Mouse (Mus musculus) fibroblast of lung, adult 2 months (primary cell): ENCODE results near the gene Gm16253.
A peak's percentile ranks its signal among the peaks of the same experiment; 100 is the strongest.
"Not testable (repeated sequence)": the region's sequence is repeated elsewhere in the genome, so short reads cannot be mapped to it uniquely, and the experiment has no call there.

Experiments used
- DNase-seq: peaks from one replicate; pipeline ENCODE4 v3.0.0-alpha.2; 2011; ENCODE audit warnings: low read depth

The Gm16253 gene

DNA sequence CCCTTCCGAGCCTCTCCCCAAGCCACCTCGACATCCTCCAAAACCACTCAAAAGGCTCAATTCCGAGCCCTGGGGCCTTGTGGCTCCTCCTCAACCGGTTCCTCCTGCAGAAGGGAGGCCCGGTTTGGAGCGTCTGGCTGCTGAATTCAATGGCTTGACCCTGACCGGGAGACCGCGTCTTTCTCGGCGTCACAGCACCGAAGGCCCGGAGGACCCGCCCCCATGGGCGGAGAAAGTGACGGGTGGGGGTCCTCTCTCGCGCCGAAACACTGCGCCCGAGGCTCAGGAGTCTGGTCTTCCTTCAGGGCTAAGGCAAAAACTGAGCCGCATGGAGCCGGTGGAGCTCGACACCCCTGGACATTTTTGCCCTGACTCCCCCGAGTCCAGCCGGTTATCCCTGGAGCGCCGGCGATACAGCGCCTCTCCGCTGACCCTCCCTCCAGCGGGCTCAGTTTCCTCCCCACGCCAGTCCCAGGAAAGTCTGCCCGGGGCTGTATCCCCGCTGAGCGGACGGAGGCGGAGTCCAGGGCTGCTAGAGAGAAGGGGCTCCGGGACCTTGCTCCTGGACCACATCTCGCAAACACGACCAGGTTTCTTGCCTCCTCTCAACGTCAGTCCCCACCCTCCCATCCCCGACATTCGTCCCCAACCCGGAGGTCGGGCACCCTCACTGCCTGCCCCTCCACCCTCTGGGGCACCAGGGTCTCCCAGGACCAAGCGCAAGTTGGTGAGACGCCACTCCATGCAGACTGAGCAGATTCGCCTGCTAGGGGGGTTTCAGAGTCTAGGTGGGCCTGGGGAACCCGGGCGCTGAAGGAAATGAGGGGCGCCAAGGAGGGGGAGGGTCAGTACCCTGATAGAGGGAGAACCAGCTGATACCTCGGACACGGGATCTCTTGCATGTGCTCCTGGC, 21.6 kb downstream of the Gm16253 start:
- no peak for DNase-seq

- no peak for DNase-seq
These were observed 22.2 kb downstream of the Gm16253 start for GRCm38 (mm10) chr3:96599069-96599393.

GRCm38 (mm10) chr3:96599411-96599810, 22.6 kb downstream of the Gm16253 start:
- DNase-seq, result no peak

GRCm38 (mm10) chr3:96600639-96601250, 24.0 kb downstream of the Gm16253 start, which contains the start of gene Lix1l:
Gene Lix1l (plus strand): TSS chr3:96601149.
- peak; percentile 95 for DNase-seq

DNA sequence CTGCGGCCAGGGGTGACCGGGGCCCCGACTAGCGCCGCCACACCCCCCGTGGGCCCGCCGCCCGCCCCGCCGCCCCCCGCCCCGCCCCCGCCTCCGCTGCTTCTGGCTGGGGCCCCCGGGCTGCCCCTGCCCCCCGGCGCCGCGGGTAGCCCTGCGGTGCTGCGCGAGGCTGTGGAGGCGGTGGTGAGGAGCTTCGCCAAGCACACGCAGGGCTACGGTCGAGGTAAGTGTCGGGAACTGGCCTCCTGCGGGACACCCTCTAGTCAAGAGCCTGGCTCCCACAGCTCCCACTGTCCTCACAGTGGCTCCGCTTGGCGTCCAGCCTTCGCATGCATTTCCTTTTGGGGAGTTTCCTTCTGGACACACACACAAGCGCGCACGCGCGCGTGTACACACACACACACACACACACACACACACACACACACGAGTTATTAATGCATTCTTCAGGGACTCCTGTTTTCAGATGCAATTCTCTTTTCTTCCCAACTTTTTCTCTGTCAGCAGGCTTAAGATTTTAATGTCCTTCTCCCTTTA, 24.5 kb downstream of the Gm16253 start:
- DNase-seq, result no peak

DNA sequence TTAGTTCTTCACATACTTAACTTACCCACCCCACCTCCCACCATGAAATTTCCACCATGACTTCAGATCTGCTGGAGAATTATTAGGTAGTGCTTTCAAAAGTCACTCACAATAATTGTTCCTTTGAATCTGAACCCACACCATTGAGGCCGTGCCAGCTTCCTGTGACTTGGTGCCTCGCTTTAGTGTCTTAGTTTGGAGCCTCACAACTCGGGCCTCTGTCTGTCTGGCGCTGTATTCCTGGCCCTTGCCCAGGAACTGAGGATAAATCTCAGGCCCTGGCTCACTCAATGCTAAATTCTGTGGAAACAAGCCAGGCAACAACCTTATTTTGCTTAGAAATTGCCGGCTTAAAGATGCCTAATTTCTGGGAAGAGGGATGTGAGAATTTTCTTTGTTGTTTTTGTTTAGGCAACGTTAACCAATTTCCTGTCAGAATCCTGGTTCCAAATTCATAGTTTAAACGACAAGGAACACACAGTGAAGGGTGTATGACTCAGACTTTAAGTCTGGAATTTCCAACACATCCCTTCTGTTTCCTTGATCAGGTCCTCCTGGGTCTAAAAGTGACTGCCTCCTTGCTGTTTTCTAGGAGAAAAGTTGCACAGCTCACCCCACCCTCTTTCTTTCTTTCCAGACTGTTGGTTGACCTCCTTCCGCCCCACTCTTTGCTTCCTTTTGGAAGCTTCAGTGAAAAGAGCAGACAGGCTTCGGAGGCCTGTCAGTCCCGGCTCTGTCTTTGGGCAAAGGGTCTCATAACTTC, 25.3 kb downstream of the Gm16253 start:
- DNase-seq, result no peak

GRCm38 (mm10) chr3:96602704-96603084, 25.9 kb downstream of the Gm16253 start:
- DNase-seq, result no peak

DNA sequence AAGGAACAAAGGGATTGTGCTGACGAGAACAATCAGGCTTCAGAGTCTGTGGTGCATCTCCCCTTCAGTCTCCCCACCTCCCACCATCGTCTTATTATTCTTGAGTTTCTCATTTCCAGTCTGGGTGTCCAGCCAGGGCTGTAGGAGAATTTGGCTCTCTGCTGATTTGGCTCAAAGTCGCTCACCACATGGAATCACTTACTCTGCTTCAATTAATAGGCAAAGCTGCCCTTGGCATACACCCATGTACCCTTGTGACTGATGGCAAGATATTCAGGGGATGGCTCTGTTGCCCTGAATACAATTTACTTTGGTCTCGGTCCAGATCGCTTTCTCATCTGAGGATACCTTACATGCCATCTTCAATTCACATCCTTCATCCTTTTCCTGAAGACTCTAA, 26.5 kb downstream of the Gm16253 start:
- DNase-seq, result peak; percentile 69

DNA sequence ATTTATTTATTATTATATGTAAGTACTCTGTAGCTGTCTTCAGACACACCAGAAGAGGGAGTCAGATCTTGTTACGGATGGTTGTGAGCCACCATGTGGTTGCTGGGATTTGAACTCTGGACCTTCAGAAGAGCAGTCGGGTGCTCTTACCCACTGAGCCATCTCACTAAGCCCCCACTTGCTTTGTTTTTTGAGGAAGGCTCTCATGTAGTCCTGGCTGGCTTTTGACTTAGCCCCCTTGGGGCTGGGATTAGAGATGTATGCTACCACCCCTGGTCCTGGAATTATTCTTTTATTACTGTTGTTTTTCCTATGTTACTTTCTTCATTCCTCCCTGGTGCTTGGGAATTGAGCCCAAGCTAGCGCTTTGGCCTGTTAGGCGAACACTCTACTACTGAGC, 29.2 kb downstream of the Gm16253 start:
- not testable (repeated sequence) for DNase-seq

- no peak for DNase-seq
These were observed 29.8 kb downstream of the Gm16253 start for GRCm38 (mm10) chr3:96606618-96607017.

- DNase-seq, result no peak
These were observed 41.2 kb downstream of the Gm16253 start for GRCm38 (mm10) chr3:96617941-96618340.

- no peak for DNase-seq
These were observed 46.4 kb downstream of the Gm16253 start for GRCm38 (mm10) chr3:96623201-96623600.

DNA sequence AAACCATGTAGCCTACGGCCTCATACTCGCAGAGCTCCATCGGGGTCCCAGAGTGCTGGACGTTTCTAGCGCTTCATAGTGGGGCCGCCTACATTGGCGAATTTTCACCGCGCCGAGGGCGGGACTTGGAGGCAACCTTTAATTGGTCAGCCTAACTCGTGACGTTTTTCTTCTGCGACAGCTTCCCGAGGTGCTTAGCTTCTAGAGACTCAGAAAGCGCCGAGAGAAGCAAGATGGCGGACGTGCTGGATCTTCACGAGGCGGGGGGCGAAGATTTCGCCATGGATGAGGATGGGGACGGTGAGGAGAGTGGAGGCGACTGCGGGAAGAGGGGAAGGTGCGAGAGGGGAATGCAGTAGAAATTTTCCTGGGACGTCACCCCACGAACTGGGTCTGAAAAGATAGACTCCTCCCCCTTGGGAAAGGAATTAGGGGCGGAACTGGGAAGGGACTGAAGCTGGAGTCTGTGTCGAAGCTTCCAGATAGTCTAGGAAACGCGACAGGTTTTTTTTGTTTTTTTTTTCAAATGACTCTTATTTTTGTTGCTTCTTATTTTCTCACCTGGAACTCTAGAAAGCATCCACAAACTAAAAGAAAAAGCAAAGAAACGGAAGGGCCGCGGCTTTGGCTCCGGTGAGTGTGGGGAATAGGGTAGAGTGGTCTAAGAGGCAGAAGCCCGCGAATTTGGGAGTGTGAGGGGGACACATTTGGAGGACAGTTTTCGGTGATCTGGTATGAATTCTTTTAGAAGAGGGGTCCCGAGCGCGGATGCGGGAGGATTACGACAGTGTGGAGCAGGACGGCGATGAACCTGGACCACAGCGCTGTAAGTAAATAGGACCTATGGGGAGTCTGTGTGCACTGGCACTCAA, 53.2 kb downstream of the Gm16253 start, which contains the start of gene Rbm8a:
Gene Rbm8a, plus strand, starts transcription at position 205 of the 872 bp plus-strand sequence.
- peak; percentile 95 for DNase-seq
